Mouse (Mus musculus) granulocyte monocyte progenitor cell, adult 5-6 weeks (primary cell): ENCODE data around the gene Tssk1. TPM values are rescaled to one million over a fixed set of nuclear protein-coding genes. Genes with fewer than 3 reads are reported as not detected.

Experiments used
- ATAC-seq: replicated peaks from 2 replicates; pipeline ENCODE4 v1.8.0; 2016; ENCODE audit warnings: mild to moderate bottlenecking, moderate TSS enrichment, inconsistent platforms; ENCODE audit not compliant: poor library complexity, severe bottlenecking
- total RNA-seq, 2 experiments: library from RNA; stranded (forward) in 1 of 2; stranded (reverse) in 1 of 2; fragments of 200-712, 200-1000 nt in 1 of 2; fragments of >200 nt in 1 of 2; fragmentation: Nextera tagmentation in 1 of 2; gene quantifications; 2 replicates each; pipeline ENCODE4 v1.2.3; 2014 to 2017

The Tssk1 gene
- total RNA-seq (2014; fragmentation: Nextera tagmentation): not detected in 2 replicates
- 0.04 TPM in 1 of 2 replicates, not detected in the other for total RNA-seq (2017)

- ATAC-seq: no peak
Observed at GRCm38 (mm10) chr16:17893923-17894322, at the start of gene Tssk1. Gene Tssk1, plus strand, starts transcription at chr16:17894223.

GRCm38 (mm10) chr16:17848431-17848830 is 45.6 kb upstream of the Tssk1 start:
- ATAC-seq: no peak

- 0 out of 2 replicates have a peak, but pooled peaks have one; percentile 50 for ATAC-seq
Observed at GRCm38 (mm10) chr16:17848928-17849327, 45.1 kb upstream of the Tssk1 start.

- ATAC-seq: no peak
Observed at GRCm38 (mm10) chr16:17849486-17849885, 44.5 kb upstream of the Tssk1 start.

- ATAC-seq: no peak
Observed at GRCm38 (mm10) chr16:17851331-17851730, 42.7 kb upstream of the Tssk1 start.

GRCm38 (mm10) chr16:17851860-17852259 is 42.2 kb upstream of the Tssk1 start:
- ATAC-seq: no peak

- ATAC-seq: no peak
Observed at GRCm38 (mm10) chr16:17853263-17853662, 40.8 kb upstream of the Tssk1 start.

- ATAC-seq: no peak
Observed at GRCm38 (mm10) chr16:17857157-17857556, 36.9 kb upstream of the Tssk1 start.

GRCm38 (mm10) chr16:17858592-17858991 is 35.4 kb upstream of the Tssk1 start:
- no peak for ATAC-seq

- ATAC-seq: no peak
Observed at GRCm38 (mm10) chr16:17865293-17865692, 28.7 kb upstream of the Tssk1 start.

GRCm38 (mm10) chr16:17865770-17866169 is 28.3 kb upstream of the Tssk1 start:
- ATAC-seq: no peak

- ATAC-seq: no peak
Observed at GRCm38 (mm10) chr16:17871248-17871647, 22.8 kb upstream of the Tssk1 start.

GRCm38 (mm10) chr16:17872995-17873394 is 21.0 kb upstream of the Tssk1 start:
- no peak for ATAC-seq

GRCm38 (mm10) chr16:17875174-17875573 is 18.8 kb upstream of the Tssk1 start:
- ATAC-seq: no peak

GRCm38 (mm10) chr16:17876096-17876495 is 17.9 kb upstream of the Tssk1 start:
- no peak for ATAC-seq

- no peak for ATAC-seq
Observed at GRCm38 (mm10) chr16:17879571-17879970, 14.5 kb upstream of the Tssk1 start.

GRCm38 (mm10) chr16:17882196-17882595 is 11.8 kb upstream of the Tssk1 start:
- ATAC-seq: no peak

- ATAC-seq: no peak
Observed at GRCm38 (mm10) chr16:17884116-17884515, 9.9 kb upstream of the Tssk1 start.

GRCm38 (mm10) chr16:17889689-17890341 is 4.2 kb upstream of the Tssk1 start:
- no peak for ATAC-seq

- ATAC-seq: no peak
Observed at GRCm38 (mm10) chr16:17890342-17890727, 3.7 kb upstream of the Tssk1 start.

- peak; percentile 28 for ATAC-seq
Observed at GRCm38 (mm10) chr16:17890917-17891566, 3.0 kb upstream of the Tssk1 start.

- peak; percentile 96 for ATAC-seq
Observed at GRCm38 (mm10) chr16:17891567-17891959, 2.5 kb upstream of the Tssk1 start, which contains the start of gene Gm20518. Gene Gm20518, minus strand, starts transcription at chr16:17891671.
